Mouse (Mus musculus): ENCODE results near the gene Ckb. TPM values are rescaled to one million over a fixed set of nuclear protein-coding genes. Genes with fewer than 3 reads are reported as not detected.
A peak's percentile ranks its signal among the peaks of the same experiment; 100 is the strongest.
"Not testable (repeated sequence)": the region's sequence is repeated elsewhere in the genome, so short reads cannot be mapped to it uniquely, and the experiment has no call there.

The Ckb gene
- 1,000 to 10,000 TPM; 1,727 to 1,729 TPM for total RNA-seq (2021)

- peak; percentile 95 to 97 for DNase-seq (ENCODE audit: low spot score in 2 of 2)
- intact Hi-C loops (cut with DNase I) = no loop called here
Observed at GRCm38 (mm10) chr12:111672176-111672575, at the start of gene Ckb. Ckb (minus strand) TSS chr12:111672338.

DNA sequence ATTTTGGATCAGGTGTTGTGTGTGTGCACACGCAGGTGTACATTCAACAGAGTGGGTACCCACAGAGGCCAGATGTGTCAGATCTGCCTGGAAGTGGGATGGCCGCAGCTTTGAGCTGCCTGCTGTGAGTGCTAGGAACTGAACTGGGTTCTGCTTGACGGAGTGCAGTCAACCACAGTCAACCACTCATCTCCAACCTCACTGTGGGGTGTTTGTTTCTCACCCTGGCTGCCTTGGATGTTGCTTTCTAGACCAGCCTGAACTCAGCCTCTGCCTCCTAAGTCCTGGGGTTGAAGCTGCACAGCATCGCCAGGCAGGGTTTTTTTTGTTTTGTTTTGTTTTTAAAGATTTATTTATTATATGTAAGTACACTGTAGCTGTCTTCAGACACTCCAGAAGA, 48.1 kb upstream of the Ckb start:
- intact Hi-C loops (cut with DNase I) = no loop called here
- DNase-seq (ENCODE audit: low spot score in 2 of 2) = no peak

GRCm38 (mm10) chr12:111718656-111719055, 46.5 kb upstream of the Ckb start:
- intact Hi-C loops (cut with DNase I) = no loop called here
- no peak for DNase-seq (ENCODE audit: low spot score in 2 of 2)

- intact Hi-C loops (cut with DNase I) = no loop called here
- DNase-seq (ENCODE audit: low spot score in 2 of 2) = no peak
Observed at GRCm38 (mm10) chr12:111716505-111716904, 44.4 kb upstream of the Ckb start.

- intact Hi-C loops (cut with DNase I); DNase-seq (ENCODE audit: low spot score in 2 of 2): not testable (repeated sequence)
Observed at GRCm38 (mm10) chr12:111713880-111714279, 41.7 kb upstream of the Ckb start.

DNA sequence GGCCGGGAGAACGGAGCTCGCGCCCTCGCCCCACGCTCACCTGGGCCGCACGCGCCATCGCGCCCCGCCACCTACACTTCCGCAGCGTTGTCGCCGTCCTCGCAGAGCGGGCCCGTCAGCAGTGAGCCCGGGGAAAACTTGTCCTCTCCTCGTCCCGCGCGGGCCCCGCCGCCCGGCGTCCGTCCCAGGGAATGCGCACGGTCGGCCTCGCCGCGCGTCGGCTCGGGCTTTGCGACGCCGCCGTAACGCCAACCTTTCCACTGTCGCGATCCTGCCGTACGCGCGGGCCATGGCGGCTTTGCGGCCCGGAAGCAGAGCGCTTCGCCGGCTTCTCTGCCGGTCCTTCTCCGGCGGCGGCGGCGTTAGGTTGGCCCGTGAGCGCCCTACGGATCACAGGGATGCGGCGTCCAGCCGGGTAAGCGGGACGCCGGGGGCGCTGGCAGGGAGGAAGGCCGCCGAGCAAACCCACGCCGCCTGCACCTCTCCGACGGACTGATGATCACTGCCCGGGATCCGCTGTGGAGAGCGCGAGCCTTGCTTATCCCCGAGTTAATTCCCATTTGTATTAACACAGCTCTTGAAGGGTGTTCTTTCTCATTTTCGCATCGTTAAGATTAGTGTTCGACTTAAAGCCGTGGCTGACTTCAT, 41.0 kb upstream of the Ckb start, which contains the start of the genes Bag5 and Apopt1:
Bag5 (minus strand) TSS at position 254 of the 648 bp plus-strand sequence.
Apopt1 (plus strand) TSS at position 258 of the 648 bp plus-strand sequence.
- intact Hi-C loops (cut with DNase I) = no loop called here
- peak; percentile 93 to 94 for DNase-seq (ENCODE audit: low spot score in 2 of 2)

DNA sequence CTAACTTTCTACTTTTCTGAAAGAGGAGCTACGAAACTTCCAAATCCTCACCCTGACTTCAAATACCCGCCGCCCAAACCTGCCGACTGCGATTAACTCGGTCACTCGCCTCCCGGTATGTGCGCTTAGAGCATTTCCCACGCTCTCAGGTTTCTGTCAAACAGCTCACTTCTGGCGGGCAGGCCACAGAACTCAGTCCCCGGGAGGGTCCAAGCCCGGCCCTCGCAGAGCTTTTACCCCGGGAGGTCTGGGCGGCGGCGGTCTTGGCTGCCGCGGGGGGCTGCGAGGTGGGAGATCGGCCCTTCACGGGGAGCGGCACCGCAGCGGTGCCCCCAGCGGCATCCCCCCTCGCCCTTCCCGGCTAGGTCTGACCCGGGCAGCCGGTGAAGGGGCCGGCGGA, 40.3 kb upstream of the Ckb start:
- DNase-seq (ENCODE audit: low spot score in 2 of 2) = no peak
- intact Hi-C loops (cut with DNase I) = no loop called here

GRCm38 (mm10) chr12:111710091-111710490, 38.0 kb upstream of the Ckb start:
- intact Hi-C loops (cut with DNase I) = no loop called here
- DNase-seq (ENCODE audit: low spot score in 2 of 2) = no peak

DNA sequence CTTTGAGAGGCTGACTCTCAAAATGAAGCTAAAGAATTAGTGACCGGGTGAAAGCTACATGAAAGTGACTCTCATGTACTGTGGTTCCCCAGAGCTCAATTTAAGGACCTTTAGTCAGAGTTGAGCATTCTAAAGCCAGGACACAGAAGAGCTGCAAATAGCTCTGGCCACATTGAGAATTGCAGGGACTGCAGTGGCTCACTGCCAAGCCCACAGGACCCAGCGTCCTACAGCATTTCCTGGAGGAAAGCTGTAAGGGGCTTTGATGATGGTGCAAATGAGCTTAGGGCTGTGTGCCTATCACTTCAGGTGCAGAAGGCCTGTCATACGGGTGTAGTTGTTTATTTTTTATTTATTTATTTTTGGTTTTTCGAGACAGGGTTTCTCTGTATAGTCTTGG, 36.0 kb upstream of the Ckb start:
- intact Hi-C loops (cut with DNase I) = no loop called here
- no peak for DNase-seq (ENCODE audit: low spot score in 2 of 2)

DNA sequence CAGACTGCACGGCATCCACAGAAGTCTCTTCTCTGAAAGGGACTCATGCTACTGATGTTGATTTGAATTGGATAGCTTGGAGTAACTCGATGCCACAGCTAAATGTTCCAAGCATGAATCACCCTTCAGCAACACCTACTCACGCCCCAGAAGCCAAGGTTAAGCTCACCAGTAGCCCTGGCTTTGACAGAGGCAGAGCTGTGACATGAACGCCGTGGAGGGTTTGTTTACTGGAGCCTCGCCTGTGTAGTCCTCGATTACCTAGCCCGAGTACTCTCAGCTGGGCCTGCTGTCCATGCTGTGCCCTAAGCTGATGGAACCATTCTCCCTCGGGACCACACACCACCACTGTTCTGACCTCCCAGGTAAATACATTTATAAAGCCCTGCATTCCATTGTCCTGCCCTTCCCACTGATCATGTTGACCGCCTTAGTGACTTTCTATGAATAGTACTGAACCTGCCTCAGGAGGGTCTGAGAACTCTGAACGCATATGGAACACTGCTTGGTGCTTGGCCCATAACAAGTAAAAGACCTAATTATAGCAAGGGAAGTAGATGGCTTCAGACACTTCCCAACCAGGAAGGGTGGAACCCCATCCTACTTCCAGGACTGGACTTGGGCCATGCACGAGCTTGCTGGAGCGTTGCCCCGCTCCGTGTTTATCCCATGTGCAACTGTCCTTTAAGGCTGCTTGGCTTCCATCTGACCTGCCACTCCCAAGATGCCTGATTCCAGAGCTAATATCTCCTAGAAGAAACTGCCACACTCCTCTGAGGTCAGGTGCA, 33.2 kb upstream of the Ckb start:
- DNase-seq (ENCODE audit: low spot score in 2 of 2) = no peak
- intact Hi-C loops (cut with DNase I) = no loop called here

GRCm38 (mm10) chr12:111704609-111705008, 32.5 kb upstream of the Ckb start:
- DNase-seq (ENCODE audit: low spot score in 2 of 2) = no peak
- intact Hi-C loops (cut with DNase I) = no loop called here

DNA sequence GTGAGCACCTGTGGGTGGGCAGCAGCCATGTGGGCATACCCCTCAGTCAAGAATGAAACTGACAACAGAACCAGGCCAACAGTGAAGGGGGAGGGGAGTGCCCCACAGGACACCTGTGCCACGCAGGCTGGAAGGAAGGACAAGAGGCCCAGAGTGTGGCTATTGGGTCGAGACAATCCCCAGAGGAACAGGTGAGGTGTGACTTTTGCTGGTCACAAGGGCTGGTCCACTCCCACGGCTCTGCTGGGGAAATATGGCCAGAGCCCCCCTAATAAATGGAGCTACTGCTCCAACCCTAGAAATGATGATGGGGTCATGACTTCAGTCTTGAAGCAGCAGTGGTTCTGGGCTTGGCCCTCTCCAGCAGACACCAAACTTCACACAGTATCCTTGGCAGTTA, 31.2 kb upstream of the Ckb start:
- intact Hi-C loops (cut with DNase I) = no loop called here
- no peak for DNase-seq (ENCODE audit: low spot score in 2 of 2)

DNA sequence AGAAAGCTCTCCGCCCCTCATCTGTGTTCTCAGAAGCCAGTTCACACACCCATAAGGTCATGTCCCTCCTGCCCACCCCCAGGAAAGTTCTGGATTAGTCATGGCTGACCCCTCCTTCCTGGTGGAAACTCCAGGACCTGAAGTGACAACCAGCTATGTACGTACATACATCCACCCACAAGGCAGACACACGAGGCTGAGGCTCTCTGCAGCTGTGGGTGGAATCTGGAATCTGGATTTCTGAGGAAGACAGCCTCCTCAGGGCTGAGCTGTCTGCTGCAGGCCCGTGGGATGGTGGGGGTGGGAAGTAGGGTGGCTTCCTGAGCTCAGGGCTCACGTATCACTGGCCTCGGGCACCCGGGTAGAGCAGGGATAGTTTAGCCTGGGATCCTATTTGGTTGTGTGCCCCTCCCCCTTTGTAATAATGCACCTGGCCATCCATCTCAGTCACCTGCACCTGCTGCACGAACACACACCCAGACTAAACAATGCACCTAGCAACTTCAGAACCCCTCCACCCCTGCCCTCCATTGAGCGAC, 28.9 kb upstream of the Ckb start:
- DNase-seq (ENCODE audit: low spot score in 2 of 2) = peak in 1 of 2 experiments; percentile 90
- intact Hi-C loops (cut with DNase I) = no loop called here

GRCm38 (mm10) chr12:111699542-111699941, 27.4 kb upstream of the Ckb start:
- intact Hi-C loops (cut with DNase I) = no loop called here
- peak in 1 of 2 experiments; percentile 91 for DNase-seq (ENCODE audit: low spot score in 2 of 2)

DNA sequence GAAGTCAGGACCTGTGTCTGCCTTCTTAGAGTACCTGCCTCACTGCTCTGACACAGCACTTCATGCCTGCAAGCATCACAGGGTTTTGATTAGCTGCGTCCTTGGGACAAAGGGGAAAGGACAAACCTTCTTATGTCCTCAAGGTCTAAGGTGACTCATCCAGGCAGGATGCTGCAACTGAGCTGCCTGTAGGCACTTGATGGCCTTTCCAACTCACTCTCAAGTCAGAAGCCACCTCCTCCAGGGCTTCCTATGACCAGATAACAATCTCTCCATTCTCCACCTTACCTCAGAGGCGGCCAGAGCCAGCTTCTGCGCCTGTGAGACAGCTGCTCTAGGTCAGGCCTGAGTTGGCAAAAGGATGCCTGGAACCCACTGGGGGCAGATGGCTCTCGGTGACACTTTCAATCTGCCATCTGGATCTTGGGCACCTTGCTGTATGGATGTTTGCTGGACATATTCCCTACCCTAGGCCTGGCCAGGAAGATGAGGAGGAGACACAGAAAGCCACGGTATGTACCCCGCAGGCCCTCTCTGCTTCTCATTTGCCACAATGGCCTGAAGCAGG, 26.3 kb upstream of the Ckb start:
- no peak for DNase-seq (ENCODE audit: low spot score in 2 of 2)
- intact Hi-C loops (cut with DNase I) = no loop called here

DNA sequence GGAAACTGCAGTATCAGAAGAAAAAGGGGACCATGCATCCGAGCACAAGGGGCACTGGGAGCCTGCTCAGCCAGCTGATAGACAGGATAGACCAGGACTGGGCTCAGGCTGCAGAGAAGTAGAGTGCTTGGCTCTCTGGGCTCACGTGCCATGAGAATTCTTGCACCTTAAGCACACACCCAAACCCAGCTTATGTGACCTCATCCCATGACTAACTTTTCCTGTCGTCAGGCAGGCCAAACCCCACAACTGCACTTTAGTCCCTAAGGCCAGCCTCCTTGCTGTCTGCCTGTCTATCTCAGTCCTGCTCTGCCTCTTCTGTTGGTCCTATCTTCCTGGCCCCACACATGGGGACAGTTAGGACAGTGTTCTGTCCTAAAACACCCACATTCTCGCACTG, 25.6 kb upstream of the Ckb start:
- intact Hi-C loops (cut with DNase I) = loop anchor here (2.0 kb wide), 1 partner anchor 45 kb away; no protein-coding TSS in a partner anchor

DNA sequence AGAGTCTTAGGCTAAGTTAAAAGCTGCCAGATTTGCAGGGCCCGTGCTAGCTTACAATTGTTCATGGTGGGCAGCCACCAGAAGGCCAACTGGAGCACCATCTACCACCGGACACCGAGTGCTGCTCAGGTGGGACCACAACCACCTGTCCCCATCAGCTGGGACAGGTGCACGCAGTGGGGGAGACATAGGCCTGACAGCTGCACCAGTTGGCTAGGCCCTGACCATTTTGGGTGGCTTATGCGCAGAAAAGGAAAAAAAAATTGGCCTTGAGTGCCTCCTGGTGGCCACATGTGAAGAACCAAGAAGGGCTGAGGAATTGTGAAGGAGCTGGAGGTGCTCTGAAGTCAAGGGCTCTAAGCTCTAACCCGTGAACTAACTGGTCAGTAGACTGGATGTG, 24.1 kb upstream of the Ckb start:
- intact Hi-C loops (cut with DNase I) = loop anchor here (1.0 to 2.0 kb wide), 2 partner anchors 28 to 43 kb away; no protein-coding TSS in a partner anchor
- DNase-seq (ENCODE audit: low spot score in 2 of 2) = peak; percentile 74 to 86

More for the DNA sequence above, 25.6 kb upstream of the Ckb start:
- DNase-seq (ENCODE audit: low spot score in 2 of 2) = no peak

DNA sequence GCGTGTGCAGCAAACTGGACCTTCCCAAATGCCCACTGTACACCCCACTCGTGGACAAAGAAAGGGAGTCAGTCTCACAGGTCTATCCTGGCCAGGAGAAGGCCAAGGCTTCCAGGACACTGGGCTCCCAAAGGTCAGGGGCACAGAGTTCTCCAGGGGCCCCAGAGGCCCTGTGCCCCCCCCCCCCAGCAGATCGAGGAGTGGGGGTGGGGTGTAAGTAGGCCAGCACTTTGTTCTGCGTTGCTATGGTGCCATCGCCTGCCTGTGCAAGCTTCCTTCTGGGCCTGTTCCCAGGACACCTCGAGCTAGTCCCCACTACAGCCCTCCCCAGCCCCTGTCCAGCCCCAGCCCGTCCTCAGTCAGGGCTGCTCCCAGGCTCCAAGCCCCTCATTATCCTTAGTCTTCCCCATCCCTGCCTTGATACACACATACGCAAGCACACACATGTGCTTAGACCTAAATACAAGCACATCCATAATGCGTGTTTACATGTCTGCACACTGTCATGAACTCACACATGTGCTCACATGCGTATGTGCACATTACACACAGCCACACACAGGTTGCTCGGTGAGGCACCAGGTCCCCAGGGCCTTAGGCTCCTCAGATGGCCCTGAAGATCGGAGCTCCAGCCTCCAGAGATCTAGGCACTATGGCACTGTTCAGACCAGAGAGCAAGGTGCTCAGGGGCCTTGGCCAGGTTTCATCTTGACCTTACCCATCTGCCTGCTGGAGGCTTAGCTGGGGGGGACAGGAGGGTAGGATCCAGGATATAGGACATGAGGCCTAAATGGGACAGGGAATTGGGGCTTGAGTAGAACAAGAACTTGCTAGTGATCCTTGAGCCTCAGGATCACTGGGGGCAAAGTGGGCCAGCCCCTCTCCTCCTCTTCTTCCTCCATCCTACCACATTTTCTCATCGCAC, 23.0 kb upstream of the Ckb start:
- intact Hi-C loops (cut with DNase I) = no loop called here
- DNase-seq (ENCODE audit: low spot score in 2 of 2) = peak in 1 of 2 experiments; percentile 67

DNA sequence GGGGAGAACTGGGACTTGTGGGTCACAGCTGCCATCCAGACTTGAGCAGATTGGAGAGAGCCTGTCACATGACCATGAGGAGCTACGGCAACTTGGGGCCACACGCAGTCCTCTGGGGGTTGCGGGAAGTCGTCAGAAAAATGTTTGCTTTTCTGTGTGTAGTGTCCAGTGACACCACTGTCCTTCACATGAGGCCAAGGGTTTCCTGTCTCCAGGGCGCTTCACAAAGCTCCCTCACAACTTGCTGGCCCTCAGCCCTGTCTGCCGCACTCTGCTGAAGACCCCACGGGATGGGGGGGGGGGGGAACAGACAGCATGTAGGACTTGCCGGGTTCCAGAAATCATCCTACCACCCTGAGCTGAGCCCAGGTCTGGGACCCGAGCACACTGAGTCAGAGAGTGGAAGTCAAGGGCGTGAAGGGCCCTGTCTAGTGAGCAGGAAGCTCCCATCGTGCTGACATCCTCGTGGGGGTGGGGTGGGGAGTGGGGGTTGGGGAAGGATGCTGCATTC, 22.2 kb upstream of the Ckb start:
- no peak for DNase-seq (ENCODE audit: low spot score in 2 of 2)

More for the DNA sequence above, 22.2 kb upstream of the Ckb start:
- intact Hi-C loops (cut with DNase I) = no loop called here

Measured in left cerebral cortex, postnatal 25 days (tissue).